Mouse (Mus musculus) retina, embryonic 14.5 days (tissue): ENCODE measurements around the gene Igf1r.

Source experiments
- DNase-seq: peaks from one replicate; pipeline ENCODE4 v3.0.0-alpha.2; 2015; ENCODE audit warnings: low spot score

Igf1r gene

GRCm38 (mm10) chr7:68228491-68228890 is 275.9 kb downstream of the Igf1r start:
- no peak for DNase-seq

DNA sequence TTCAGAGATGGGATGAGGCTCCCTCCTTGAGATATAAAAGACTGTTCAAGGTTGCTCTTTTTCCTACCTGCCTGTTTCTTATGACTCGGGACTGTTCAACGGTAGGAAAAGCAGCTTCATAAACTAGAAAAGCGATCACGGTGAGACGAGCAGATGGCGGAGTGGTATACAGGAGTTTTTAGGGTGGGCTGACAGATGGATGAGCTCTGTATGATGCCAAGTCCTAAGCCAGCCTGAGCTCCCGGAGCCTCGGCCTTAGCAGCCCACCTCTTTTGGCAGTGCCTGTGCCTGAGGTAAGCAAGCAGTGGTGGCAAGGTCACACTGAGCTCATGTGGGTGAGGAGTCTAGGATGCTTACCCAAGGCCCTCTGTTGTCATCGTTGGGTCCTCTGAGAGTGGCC is 278.2 kb downstream of the Igf1r start:
- no peak for DNase-seq

DNA sequence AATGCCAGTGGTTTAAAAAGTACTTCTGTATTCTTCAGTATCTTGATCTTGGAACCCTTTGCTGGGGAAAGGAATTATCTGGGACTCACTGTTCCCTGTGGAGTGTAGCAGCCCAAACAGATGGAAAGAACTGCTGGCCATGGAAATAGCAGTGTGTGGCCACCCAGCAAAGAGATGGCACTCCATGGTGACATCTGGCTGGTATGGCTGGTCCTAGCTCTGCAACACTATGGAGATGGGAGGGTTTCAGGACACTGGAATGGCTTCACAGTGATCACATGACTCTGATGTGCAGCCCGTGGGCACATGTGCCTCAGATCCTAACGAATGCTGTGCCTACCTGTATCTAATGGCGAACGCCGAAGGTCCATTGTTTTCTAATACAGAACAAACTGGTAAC is 279.9 kb downstream of the Igf1r start:
- no peak for DNase-seq

GRCm38 (mm10) chr7:68233619-68234223 is 281.1 kb downstream of the Igf1r start:
- DNase-seq = peak; percentile 48

GRCm38 (mm10) chr7:68236817-68237216 is 284.2 kb downstream of the Igf1r start:
- no peak for DNase-seq

GRCm38 (mm10) chr7:68239220-68239827 is 286.7 kb downstream of the Igf1r start:
- no peak for DNase-seq

DNA sequence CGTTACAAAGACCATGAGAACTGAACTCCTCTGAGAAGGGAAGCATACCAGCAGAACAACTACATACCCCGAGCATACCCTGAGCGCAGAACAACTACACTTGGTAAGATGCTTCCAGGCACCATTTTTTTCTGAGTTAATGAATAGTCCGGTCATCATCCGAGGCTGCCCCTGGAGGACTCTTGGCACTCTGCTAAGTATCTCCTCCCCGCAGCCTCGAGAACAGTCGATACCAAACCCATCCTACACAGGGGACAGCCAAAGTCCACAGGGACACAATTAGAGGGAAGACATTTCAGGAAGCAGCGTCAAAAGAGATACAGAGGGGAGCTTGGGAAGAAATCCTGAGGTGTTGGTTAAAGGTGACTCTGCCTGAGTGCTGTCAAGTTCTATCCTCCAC is 288.6 kb downstream of the Igf1r start:
- no peak for DNase-seq

GRCm38 (mm10) chr7:68245681-68246080 is 293.1 kb downstream of the Igf1r start:
- DNase-seq = no peak

- no peak for DNase-seq
Observed at GRCm38 (mm10) chr7:68246249-68246648, 293.6 kb downstream of the Igf1r start.

DNA sequence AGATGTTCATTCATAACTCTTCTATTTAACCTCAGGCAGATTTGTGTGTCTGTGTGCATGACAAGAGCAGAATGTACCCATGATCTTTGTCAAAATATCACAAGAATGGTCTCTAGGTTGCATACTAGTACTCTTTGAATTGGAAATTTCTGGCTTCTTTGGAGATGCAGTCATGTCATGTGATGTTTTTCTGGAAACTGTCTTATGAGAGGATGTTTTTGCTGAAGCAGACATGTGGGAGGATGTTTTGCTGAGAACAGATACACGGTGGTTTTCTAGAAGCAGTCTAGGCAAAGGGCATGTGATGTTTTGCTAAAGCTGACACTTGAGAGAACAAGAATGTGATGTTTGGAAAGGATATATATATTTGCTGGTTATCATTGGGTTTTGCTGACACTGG is 297.8 kb downstream of the Igf1r start:
- DNase-seq = no peak

- DNase-seq = no peak
Observed at GRCm38 (mm10) chr7:68250902-68251301, 298.3 kb downstream of the Igf1r start.

DNA sequence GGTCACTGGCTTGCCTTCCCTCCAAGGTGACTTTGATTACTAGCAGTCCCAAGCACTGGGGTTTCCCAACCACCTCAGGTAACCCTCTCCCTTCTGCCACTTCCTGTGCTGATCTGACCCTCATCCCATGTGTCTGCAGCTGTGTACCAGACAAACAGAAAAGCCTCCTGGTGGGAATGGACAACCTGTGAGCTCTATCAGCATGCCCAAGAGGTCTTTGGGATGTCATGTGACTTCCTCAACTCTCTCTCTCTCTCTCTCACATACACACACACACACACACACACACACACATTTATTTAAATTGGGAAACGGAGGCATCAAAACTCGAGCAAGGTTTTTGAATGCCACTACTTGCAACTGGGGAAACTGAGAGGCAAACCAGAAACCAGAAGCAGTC is 305.1 kb downstream of the Igf1r start:
- DNase-seq = no peak

DNA sequence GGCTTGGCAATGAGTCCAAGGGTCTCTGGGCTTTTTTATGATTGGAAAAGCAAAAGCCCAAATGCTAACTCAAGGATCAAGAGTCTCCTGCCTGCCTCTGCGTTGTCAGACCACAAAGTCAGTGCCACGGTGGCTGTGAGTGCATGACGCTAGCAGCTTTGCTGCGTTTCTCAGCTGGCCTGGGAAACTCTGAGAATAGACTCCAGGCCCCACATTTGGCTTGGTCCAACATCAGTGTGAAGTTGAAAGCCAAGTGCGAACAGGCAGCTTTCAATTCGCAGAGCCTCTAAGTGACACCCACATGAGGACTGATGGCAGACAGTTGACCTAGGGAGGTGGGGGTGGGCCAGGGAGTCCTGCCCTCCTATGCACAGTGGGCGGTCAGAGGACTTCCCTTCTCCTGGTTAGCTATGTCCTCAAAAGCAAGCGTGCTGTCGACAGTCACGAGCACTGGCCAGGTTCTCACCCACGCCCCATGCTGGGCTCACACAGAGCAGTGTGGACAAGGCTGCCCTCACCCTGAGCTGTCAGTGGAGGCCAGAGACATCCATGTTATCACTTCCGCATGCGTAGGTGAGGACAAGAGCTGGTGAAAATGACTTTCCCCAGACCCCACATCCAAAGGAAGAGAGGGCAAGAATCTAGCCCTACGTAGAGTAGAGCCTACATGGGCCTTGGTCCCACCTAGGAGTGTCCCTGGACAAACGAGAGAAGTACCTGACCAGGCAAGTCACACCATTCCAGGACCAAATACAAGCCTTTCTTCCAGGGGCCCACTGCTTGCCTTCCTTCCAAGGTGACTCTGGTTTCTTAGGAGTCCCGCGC is 305.9 kb downstream of the Igf1r start:
- DNase-seq = no peak

- no peak for DNase-seq
Observed at GRCm38 (mm10) chr7:68259523-68260081, 307.0 kb downstream of the Igf1r start.

- DNase-seq = no peak
Observed at GRCm38 (mm10) chr7:68262612-68263200, 310.1 kb downstream of the Igf1r start.

DNA sequence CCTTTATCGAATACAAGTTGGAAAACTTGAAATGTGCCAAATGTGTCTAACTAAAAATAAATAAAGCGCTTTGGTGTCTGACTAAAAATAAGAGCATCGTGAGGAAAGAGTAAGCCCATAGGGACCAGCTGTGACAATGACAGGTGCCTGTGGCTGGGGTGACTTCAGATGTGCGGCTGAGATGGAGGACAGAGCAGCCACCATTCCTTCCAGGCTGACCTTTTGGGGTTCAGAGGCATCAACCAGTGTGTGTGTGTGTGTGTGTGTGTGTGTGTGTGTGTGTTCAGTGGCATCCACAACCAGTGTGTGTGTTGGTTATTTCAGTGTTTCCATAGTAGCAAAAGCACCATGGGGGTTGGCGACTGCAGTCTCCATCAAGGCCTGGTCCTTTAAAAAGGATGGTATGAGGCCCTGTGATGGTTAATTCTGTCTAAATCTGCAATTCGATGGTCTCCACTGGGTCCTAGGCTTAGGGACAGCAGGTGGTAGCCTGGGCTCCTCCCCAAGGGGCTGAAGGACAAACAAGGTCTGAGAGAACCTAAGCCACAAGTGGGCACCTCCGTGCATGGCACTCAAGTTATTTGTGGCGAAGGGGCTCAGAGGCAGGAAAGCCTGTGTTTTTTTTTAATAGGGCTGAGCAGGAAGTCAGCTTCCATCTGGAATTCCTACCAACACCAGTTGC is 310.9 kb downstream of the Igf1r start:
- DNase-seq = no peak

DNA sequence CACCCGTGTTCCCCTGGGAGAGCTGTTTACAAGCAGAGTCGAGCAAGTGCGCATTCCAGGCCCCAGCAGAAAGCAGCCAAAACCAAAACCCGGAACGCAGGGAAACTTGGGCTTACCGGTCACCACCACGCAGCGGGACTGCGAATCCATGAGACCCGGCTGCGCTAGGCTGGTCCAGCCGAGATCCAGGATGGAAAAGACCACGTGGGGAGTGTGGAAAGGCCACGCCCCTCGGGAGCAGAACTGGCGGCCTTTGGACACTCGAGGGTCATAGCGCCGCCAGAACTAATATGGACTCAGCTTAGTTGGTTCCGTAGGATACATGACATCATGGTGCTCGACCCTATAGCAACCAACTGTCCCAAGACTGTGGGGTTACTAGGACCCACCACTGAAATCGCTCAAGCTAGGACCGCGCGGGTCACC is 311.4 kb downstream of the Igf1r start, which contains the start of gene Pgpep1l:
Pgpep1l (minus strand) TSS at position 206 of the 426 bp plus-strand sequence.
- DNase-seq = peak; percentile 49

DNA sequence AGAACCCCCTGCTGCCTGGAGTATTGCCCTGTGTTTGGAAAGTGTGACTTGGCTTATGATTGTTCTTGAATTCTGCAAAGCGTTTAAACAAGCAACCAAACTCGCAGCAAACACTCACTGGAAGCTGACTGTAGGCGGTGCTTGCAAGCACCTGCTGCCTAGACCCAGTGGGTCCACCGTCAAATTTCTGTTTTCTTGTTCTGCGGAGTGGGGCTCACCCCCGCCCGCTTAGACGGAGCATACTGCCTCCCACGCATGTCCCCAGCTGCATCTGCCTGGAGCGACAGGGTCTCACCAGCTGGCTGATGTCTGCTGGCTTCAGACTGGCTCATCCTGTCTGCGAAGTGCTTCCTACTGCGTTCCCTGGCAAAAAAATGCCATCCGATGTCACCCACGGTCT is 311.9 kb downstream of the Igf1r start:
- no peak for DNase-seq

- DNase-seq = no peak
Observed at GRCm38 (mm10) chr7:68265391-68265790, 312.8 kb downstream of the Igf1r start.

DNA sequence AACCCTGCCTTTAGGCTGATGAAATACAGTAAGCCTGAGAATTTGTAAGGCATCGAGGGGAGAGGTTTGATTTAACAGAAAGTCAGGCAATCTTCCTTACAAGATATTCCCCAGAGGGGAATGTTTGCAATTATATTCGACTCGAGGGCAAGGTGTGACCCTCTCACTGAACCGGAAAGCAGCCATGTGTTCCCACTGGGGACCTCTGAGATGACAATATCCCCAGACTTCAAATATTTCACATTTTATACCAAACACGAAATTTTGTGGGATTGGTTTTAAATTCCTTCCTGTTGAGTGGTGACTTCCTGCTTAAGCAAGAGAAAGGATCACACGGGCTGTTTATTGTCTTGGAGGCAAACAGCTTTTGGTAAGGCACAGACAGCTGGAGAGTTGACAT is 314.1 kb downstream of the Igf1r start:
- no peak for DNase-seq

DNA sequence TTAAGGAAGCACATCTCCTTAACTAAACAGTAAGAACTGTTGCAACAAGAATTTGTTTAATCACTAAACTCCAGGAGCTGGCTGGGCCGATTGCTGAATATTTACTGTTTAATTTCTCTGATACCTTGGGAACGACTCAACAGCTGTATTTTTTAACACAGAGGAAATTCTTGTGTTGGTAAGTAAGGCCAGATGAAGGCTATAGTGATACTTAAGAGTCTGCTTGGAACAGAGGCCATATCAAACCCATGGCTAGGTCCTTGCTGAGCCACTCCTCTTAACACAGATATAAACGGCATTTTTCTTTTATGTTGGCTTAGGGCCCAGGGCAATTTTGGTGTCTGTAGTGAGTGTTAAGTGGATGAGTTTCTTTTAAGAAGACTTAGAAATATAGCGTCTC is 317.9 kb downstream of the Igf1r start:
- DNase-seq = no peak

DNA sequence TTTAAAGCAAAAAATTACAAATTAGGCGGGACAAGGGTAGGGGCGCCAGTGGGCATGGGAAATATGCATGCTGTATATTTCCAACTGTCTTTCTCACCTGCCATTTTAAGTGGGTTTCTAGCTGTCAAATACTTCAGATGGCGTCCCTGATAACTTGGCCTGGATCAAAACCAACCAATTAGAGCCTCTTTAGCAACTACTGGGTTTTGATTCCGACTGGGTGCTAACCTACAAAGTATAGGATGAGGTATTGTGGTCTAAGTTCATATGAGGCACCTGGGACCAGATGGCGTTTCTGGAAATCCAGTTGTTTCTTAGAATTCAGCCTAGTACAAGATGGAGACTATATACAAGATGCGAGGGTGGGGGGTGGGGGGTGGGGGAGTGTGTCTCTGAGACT is 319.2 kb downstream of the Igf1r start:
- no peak for DNase-seq
